Mouse (Mus musculus): ENCODE measurements at regions not wholly inside any gene's neighbourhood (a gene's known extent, or its start where the extent isn't known, plus 50 kb on each side); places are given as distances from the start of the nearest gene placed in this dataset.

- 72% methylated on average over 2 of the region's 2 CpGs for WGBS
- ATAC-seq (ENCODE audit: borderline replicate concordance, extremely low read depth, low FRiP score, low TSS enrichment): no peak
Measured at GRCm38 (mm10) chr8:127965341-127965740, 393.1 kb upstream of the Nrp1 start.

GRCm38 (mm10) chr8:127968026-127968425, 390.4 kb upstream of the Nrp1 start:
- no peaks in the 10 kb centered on the region for H3K9me3 ChIP-seq
- H3K4me2 ChIP-seq: no peak overlapping the region
- 76% methylated on average over 2 of the region's 2 CpGs for WGBS
- no peak overlapping the region for H3K9ac ChIP-seq
- H3K27me3 ChIP-seq: no peaks in the 10 kb centered on the region
- H3K36me3 ChIP-seq: no peaks in the 10 kb centered on the region
- H3K4me3 ChIP-seq: no peak overlapping the region
- no peak for ATAC-seq (ENCODE audit: borderline replicate concordance, extremely low read depth, low FRiP score, low TSS enrichment)
- H3K4me1 ChIP-seq: 0 out of 2 replicates have a peak, but pooled peaks cover 5% of the 10 kb centered on the region
- no peak overlapping the region for H3K27ac ChIP-seq

More at GRCm38 (mm10) chr8:127965341-127965740, 393.1 kb upstream of the Nrp1 start:
- H3K4me1 ChIP-seq: 0 out of 2 replicates have a peak, but pooled peaks cover 5% of the 10 kb centered on the region
- no peaks in the 10 kb centered on the region for H3K36me3 ChIP-seq
- no peak overlapping the region for H3K27ac ChIP-seq
- H3K27me3 ChIP-seq: no peaks in the 10 kb centered on the region
- H3K9me3 ChIP-seq: no peaks in the 10 kb centered on the region
- H3K4me3 ChIP-seq: no peak overlapping the region
- no peak overlapping the region for H3K9ac ChIP-seq
- no peak overlapping the region for H3K4me2 ChIP-seq

GRCm38 (mm10) chr8:127973194-127973593, 385.2 kb upstream of the Nrp1 start:
- Histone ChIP-seq H3K9me3 (no peaks in the 10 kb centered on the region), H3K4me3 (no peak overlapping the region), H3K27ac (no peak overlapping the region), H3K9ac (no peak overlapping the region), H3K36me3 (no peaks in the 10 kb centered on the region), H3K27me3 (no peaks in the 10 kb centered on the region), H3K4me1 (no peaks in the 10 kb centered on the region), H3K4me2 (no peak overlapping the region)
- 86% methylated on average over 2 of the region's 2 CpGs for WGBS
- ATAC-seq (ENCODE audit: borderline replicate concordance, extremely low read depth, low FRiP score, low TSS enrichment): no peak

GRCm38 (mm10) chr8:127977746-127978145, 380.7 kb upstream of the Nrp1 start:
- H3K9me3 ChIP-seq: no peaks in the 10 kb centered on the region
- no peak overlapping the region for H3K4me3 ChIP-seq
- H3K27me3 ChIP-seq: no peaks in the 10 kb centered on the region
- H3K4me1 ChIP-seq: no peaks in the 10 kb centered on the region
- no peak overlapping the region for H3K9ac ChIP-seq
- H3K4me2 ChIP-seq: no peak overlapping the region
- no peak overlapping the region for H3K27ac ChIP-seq
- ATAC-seq (ENCODE audit: borderline replicate concordance, extremely low read depth, low FRiP score, low TSS enrichment): no peak
- H3K36me3 ChIP-seq: no peaks in the 10 kb centered on the region
- 62% methylated on average over 2 of the region's 2 CpGs for WGBS

GRCm38 (mm10) chr8:127979180-127980030, 379.0 kb upstream of the Nrp1 start:
- H3K4me3 ChIP-seq: no peak overlapping the region
- H3K27ac ChIP-seq: no peak overlapping the region
- H3K27me3 ChIP-seq: no peaks in the 10 kb centered on the region
- no peaks in the 10 kb centered on the region for H3K36me3 ChIP-seq
- no peaks in the 10 kb centered on the region for H3K4me1 ChIP-seq
- H3K9me3 ChIP-seq: no peaks in the 10 kb centered on the region
- WGBS: 67% methylated on average over 5 of the region's 5 CpGs
- no peak for ATAC-seq (ENCODE audit: borderline replicate concordance, extremely low read depth, low FRiP score, low TSS enrichment)
- no peak overlapping the region for H3K4me2 ChIP-seq
- H3K9ac ChIP-seq: no peak overlapping the region

- no peak for ATAC-seq (ENCODE audit: borderline replicate concordance, extremely low read depth, low FRiP score, low TSS enrichment)
- no peak overlapping the region for H3K9ac ChIP-seq
- no peak overlapping the region for H3K4me3 ChIP-seq
- no peak overlapping the region for H3K27ac ChIP-seq
- no peak overlapping the region for H3K4me2 ChIP-seq
- H3K27me3 ChIP-seq: no peaks in the 10 kb centered on the region
- no peaks in the 10 kb centered on the region for H3K4me1 ChIP-seq
- H3K9me3 ChIP-seq: no peaks in the 10 kb centered on the region
- 76% methylated on average over 5 of the region's 5 CpGs for WGBS
- no peaks in the 10 kb centered on the region for H3K36me3 ChIP-seq
Measured at GRCm38 (mm10) chr8:127982165-127982564, 376.2 kb upstream of the Nrp1 start.

- no peak overlapping the region for H3K4me3 ChIP-seq
- 55% methylated on average over 6 of the region's 6 CpGs for WGBS
- no peak overlapping the region for H3K27ac ChIP-seq
- no peak overlapping the region for H3K9ac ChIP-seq
- no peak overlapping the region for H3K4me2 ChIP-seq
- H3K4me1 ChIP-seq: no peaks in the 10 kb centered on the region
- no peaks in the 10 kb centered on the region for H3K36me3 ChIP-seq
- no peaks in the 10 kb centered on the region for H3K9me3 ChIP-seq
- ATAC-seq (ENCODE audit: borderline replicate concordance, extremely low read depth, low FRiP score, low TSS enrichment): no peak
- H3K27me3 ChIP-seq: no peaks in the 10 kb centered on the region
Measured at GRCm38 (mm10) chr8:127985616-127986015, 372.8 kb upstream of the Nrp1 start.

- H3K27me3 ChIP-seq: no peaks in the 10 kb centered on the region
- H3K9ac ChIP-seq: no peak overlapping the region
- H3K36me3 ChIP-seq: no peaks in the 10 kb centered on the region
- H3K9me3 ChIP-seq: no peaks in the 10 kb centered on the region
- no peak for ATAC-seq (ENCODE audit: borderline replicate concordance, extremely low read depth, low FRiP score, low TSS enrichment)
- H3K4me3 ChIP-seq: no peak overlapping the region
- H3K4me1 ChIP-seq: no peaks in the 10 kb centered on the region
- H3K27ac ChIP-seq: no peak overlapping the region
- 47% methylated on average over 1 of the region's 1 CpGs for WGBS
- H3K4me2 ChIP-seq: no peak overlapping the region
Measured at GRCm38 (mm10) chr8:127988887-127989286, 369.5 kb upstream of the Nrp1 start.

- Histone ChIP-seq H3K9ac (no peak overlapping the region), H3K27ac (no peak overlapping the region), H3K9me3 (no peaks in the 10 kb centered on the region), H3K4me2 (no peak overlapping the region), H3K4me1 (no peaks in the 10 kb centered on the region), H3K36me3 (no peaks in the 10 kb centered on the region), H3K4me3 (no peak overlapping the region), H3K27me3 (no peaks in the 10 kb centered on the region)
- WGBS: 72% methylated on average over 1 of the region's 1 CpGs
- no peak for ATAC-seq (ENCODE audit: borderline replicate concordance, extremely low read depth, low FRiP score, low TSS enrichment)
Measured at GRCm38 (mm10) chr8:127994898-127995297, 363.5 kb upstream of the Nrp1 start.

- WGBS: 88% methylated on average over 1 of the region's 1 CpGs
- Histone ChIP-seq H3K27ac (no peak overlapping the region), H3K9me3 (no peaks in the 10 kb centered on the region), H3K4me2 (no peak overlapping the region), H3K27me3 (no peaks in the 10 kb centered on the region), H3K36me3 (no peaks in the 10 kb centered on the region), H3K4me1 (no peaks in the 10 kb centered on the region), H3K4me3 (no peak overlapping the region), H3K9ac (no peak overlapping the region)
- no peak for ATAC-seq (ENCODE audit: borderline replicate concordance, extremely low read depth, low FRiP score, low TSS enrichment)
Measured at GRCm38 (mm10) chr8:127995490-127995889, 362.9 kb upstream of the Nrp1 start.

GRCm38 (mm10) chr8:128002386-128002785, 356.0 kb upstream of the Nrp1 start:
- no peak for ATAC-seq (ENCODE audit: borderline replicate concordance, extremely low read depth, low FRiP score, low TSS enrichment)
- Histone ChIP-seq H3K4me3 (no peak overlapping the region), H3K27me3 (no peaks in the 10 kb centered on the region), H3K4me1 (peaks cover 15% of the 10 kb centered on the region; the same call in 1 of the 2 replicates), H3K36me3 (no peaks in the 10 kb centered on the region), H3K4me2 (no peak overlapping the region), H3K27ac (no peak overlapping the region), H3K9me3 (no peaks in the 10 kb centered on the region), H3K9ac (no peak overlapping the region)
- 48% methylated on average over 2 of the region's 2 CpGs for WGBS

- Histone ChIP-seq H3K4me2 (no peak overlapping the region), H3K36me3 (no peaks in the 10 kb centered on the region), H3K27ac (no peak overlapping the region), H3K9me3 (no peaks in the 10 kb centered on the region), H3K4me3 (no peak overlapping the region), H3K4me1 (peaks cover 15% of the 10 kb centered on the region; the same call in 1 of the 2 replicates), H3K9ac (no peak overlapping the region), H3K27me3 (no peaks in the 10 kb centered on the region)
- 93% methylated on average over 1 of the region's 1 CpGs for WGBS
- ATAC-seq (ENCODE audit: borderline replicate concordance, extremely low read depth, low FRiP score, low TSS enrichment): no peak
Measured at GRCm38 (mm10) chr8:128002806-128003205, 355.6 kb upstream of the Nrp1 start.
